Mouse (Mus musculus) heart, adult 2 months (tissue): ENCODE results near the gene Noc3l.

ENCODE experiments used
- CTCF ChIP-seq: fragments of 200-600 bp; IDR thresholded peaks from 2 replicates; pipeline ENCODE4 v1.8.1; 2022; ENCODE audit warnings: antibody characterized with exemption, mild to moderate bottlenecking, moderate library complexity
- EP300 ChIP-seq: fragments of 200-500 bp; IDR thresholded peaks from 2 replicates; pipeline ENCODE4 v1.6.1; 2011; ENCODE audit warnings: low read depth, low read length, control low read depth; ENCODE audit not compliant: insufficient read depth
- POLR2A ChIP-seq: fragments of 200-500 bp; IDR thresholded peaks from 2 replicates; pipeline ENCODE4 v1.6.1; 2011; ENCODE audit warnings: mild to moderate bottlenecking, low read depth, low read length, control low read depth; ENCODE audit not compliant: insufficient read depth

DNA sequence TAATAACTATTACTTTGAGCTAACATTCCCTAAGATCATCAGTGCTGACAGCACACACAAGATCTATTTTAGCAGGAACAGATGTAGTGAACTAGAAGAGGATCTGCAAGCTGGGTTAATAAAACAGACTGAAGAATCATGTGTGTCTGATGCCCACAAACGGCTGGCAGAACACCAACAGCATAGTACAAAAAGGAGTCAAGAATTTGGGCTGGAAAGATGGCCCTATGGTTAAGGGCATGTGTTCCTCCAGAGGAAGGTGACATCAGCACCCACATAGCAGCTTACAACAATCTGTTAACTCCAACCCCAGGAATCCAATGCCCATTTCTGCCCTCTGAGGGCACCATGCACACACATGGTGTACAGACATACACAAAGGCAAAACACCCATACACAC lies 20.7 kb downstream of the Noc3l start:
- no peak for TF ChIP-seq POLR2A
- no peak for TF ChIP-seq CTCF
- TF ChIP-seq EP300 = no peak
